Mouse (Mus musculus): ENCODE measurements around the gene Dnaic2. TPM values are rescaled to one million over a fixed set of nuclear protein-coding genes. Genes with fewer than 3 reads are reported as not detected.
A peak's percentile ranks its signal among the peaks of the same experiment; 100 is the strongest.

Dnaic2 gene
- polyA plus RNA-seq (2012; fragmentation: generic; extraction: Trizol), result 1.00 TPM

DNA sequence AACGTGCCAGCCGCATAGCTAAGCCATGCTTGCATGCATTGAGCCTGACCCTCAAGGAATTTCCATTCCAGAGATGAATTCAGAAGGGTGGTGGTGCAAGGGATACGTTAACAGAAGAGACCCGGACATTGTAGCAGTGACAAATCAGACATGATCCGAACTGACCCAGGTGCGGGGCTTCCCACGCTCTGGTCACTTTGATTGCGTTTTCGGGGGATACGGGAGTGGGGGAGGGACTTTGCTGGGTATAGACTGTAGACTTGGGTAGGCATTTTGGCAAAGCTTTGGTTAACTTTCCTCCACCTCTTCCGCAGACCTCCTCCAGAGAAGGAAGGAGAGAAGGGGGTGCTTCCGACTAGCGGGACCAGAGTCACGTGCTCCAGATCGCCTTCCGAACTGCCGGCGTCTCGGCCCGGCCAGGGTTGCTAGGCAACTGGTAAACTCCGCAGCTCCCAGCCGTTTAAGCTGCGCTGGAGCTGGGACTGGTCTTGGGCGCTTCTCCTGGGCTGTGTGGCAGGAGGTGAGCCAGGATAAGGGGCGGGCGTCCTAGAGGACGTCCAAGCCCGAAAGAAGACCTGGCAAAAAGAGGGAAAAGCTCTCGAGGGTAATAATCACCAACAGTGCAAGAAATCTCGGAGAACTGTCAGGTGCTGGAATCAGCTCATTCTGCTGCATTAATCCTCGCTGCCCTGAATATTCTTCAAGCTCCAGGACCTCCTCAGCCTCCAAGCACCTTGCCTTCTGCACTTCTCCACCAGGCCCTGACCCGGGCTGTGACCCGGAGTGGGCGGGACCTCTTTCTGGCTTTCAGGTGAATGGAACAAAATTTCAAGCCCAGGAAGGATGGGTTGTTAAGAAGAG is at the start of gene Dnaic2:
TSS of gene Dnaic2 (plus strand) at position 444 of the 861 bp plus-strand sequence.
- Histone ChIP-seq H3K4me3 (no peak within 1 kb of the TSS), H3ac (ENCODE audit: control insufficient read depth, insufficient read length) (no peak within 1 kb of the TSS), H3K4me2 (ENCODE audit: low read depth) (no peak within 1 kb of the TSS), H3K79me2 (ENCODE audit: control insufficient read depth, insufficient read depth) (no peaks in the 10 kb centered on the region), H3K27me3 (ENCODE audit: control insufficient read depth, insufficient read depth, insufficient read length) (no peaks in the 10 kb centered on the region), H3K36me3 (ENCODE audit: control insufficient read depth, insufficient read depth) (no peaks in the 10 kb centered on the region)
- no peak for TF ChIP-seq REST (IDR thresholded peaks at IDR 0.05; ENCODE audit: insufficient read depth, insufficient read length)
- TF ChIP-seq MAX (IDR thresholded peaks at IDR 0.05; ENCODE audit: low read depth), result no peak
- TF ChIP-seq CEBPB (IDR thresholded peaks at IDR 0.05; ENCODE audit: insufficient read depth, poor library complexity, severe bottlenecking), result no peak
- TF ChIP-seq MYOD1 (IDR thresholded peaks at IDR 0.05; ENCODE audit: control insufficient read depth in 1 of 3, insufficient read length in 2 of 3, low read depth in 2 of 3), result no peak
- no peak for TF ChIP-seq TCF12 (IDR thresholded peaks at IDR 0.05; ENCODE audit: insufficient read depth, poor library complexity, severe bottlenecking)

DNA sequence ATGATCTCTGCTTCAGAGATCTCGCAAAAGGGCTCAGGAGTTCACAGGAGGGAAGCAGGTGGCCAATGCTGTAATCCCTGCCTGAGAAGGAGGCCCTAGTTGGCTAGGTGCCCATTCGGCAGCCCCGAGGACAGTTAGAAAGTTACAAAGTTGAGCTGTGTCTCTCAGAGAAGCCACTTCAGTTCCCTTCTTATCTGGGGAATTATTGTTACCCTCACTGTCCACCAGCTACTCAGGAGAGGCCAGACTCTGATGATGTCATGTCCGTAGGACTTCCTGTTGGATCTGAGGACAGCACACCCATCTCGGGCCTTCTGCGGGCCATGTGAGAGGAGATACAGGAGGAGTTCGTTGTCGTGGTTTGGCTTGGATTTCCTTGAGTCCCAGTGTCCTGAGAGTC is 47.6 kb upstream of the Dnaic2 start:
- Histone ChIP-seq H3K4me2 (ENCODE audit: low read depth) (peak overlapping the region; percentile 25), H3ac (ENCODE audit: control insufficient read depth, insufficient read length) (no peak overlapping the region), H3K27me3 (ENCODE audit: control insufficient read depth, insufficient read depth, insufficient read length) (no peaks in the 10 kb centered on the region), H3K36me3 (ENCODE audit: control insufficient read depth, insufficient read depth) (peaks cover 12% of the 10 kb centered on the region), H3K4me3 (no peak overlapping the region), H3K79me2 (ENCODE audit: control insufficient read depth, insufficient read depth) (peaks cover 92% of the 10 kb centered on the region)
- TF ChIP-seq POLR2AphosphoS2 (IDR thresholded peaks at IDR 0.05; ENCODE audit: insufficient read length, low read depth) (no peak), POLR2A (IDR thresholded peaks at IDR 0.05; ENCODE audit: insufficient read length, low read depth) (no peak), MAX (IDR thresholded peaks at IDR 0.05; ENCODE audit: low read depth) (no peak), CEBPB (IDR thresholded peaks at IDR 0.05; ENCODE audit: insufficient read depth, poor library complexity, severe bottlenecking) (no peak), MYOG (IDR thresholded peaks at IDR 0.05; ENCODE audit: control insufficient read depth in 1 of 3, insufficient read depth in 1 of 3, insufficient read length in 2 of 3, low read depth in 2 of 3) (no peak), MYOD1 (IDR thresholded peaks at IDR 0.05; ENCODE audit: control insufficient read depth in 1 of 3, insufficient read length in 2 of 3, low read depth in 2 of 3) (no peak), E2F4 (IDR thresholded peaks at IDR 0.05; ENCODE audit: insufficient read depth) (no peak), TCF12 (IDR thresholded peaks at IDR 0.05; ENCODE audit: insufficient read depth, poor library complexity, severe bottlenecking) (no peak), TCF3 (IDR thresholded peaks at IDR 0.05; ENCODE audit: insufficient read length, low read depth) (no peak), REST (IDR thresholded peaks at IDR 0.05; ENCODE audit: insufficient read depth, insufficient read length) (no peak), SRF (IDR thresholded peaks at IDR 0.05; ENCODE audit: control insufficient read depth, insufficient read length, low read depth) (no peak), USF1 (IDR thresholded peaks at IDR 0.05; ENCODE audit: low read depth) (no peak)

DNA sequence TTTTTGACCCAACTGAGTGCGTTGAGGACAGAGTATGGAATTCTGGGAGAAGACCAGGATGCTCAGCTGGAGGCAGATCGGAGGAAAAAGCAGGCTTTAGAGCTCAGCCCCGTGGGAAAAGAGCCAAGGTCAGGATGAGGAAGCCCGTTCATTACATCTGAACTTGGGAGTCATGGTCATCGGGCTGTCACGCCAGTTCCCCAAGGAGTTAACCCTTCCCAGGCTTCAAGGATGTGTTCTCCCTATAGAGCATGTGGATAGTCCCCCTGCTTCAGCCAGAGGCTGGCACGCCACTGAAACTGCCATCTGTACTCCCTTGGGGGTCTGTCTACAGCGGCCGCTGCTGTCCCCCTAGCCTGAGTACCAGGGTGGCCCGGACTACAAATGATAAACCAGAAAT is 46.9 kb upstream of the Dnaic2 start:
- TF ChIP-seq E2F4 (IDR thresholded peaks at IDR 0.05; ENCODE audit: insufficient read depth) (no peak), SRF (IDR thresholded peaks at IDR 0.05; ENCODE audit: control insufficient read depth, insufficient read length, low read depth) (no peak), TCF3 (IDR thresholded peaks at IDR 0.05; ENCODE audit: insufficient read length, low read depth) (no peak), MYOD1 (IDR thresholded peaks at IDR 0.05; ENCODE audit: control insufficient read depth in 1 of 3, insufficient read length in 2 of 3, low read depth in 2 of 3) (no peak), CEBPB (IDR thresholded peaks at IDR 0.05; ENCODE audit: insufficient read depth, poor library complexity, severe bottlenecking) (no peak), TCF12 (IDR thresholded peaks at IDR 0.05; ENCODE audit: insufficient read depth, poor library complexity, severe bottlenecking) (no peak), MAX (IDR thresholded peaks at IDR 0.05; ENCODE audit: low read depth) (no peak)
- H3K4me3 ChIP-seq, result no peak overlapping the region
- peaks cover 92% of the 10 kb centered on the region for H3K79me2 ChIP-seq (ENCODE audit: control insufficient read depth, insufficient read depth)
- H3ac ChIP-seq (ENCODE audit: control insufficient read depth, insufficient read length), result no peak overlapping the region
- peaks cover 12% of the 10 kb centered on the region for H3K36me3 ChIP-seq (ENCODE audit: control insufficient read depth, insufficient read depth)
- H3K4me2 ChIP-seq (ENCODE audit: low read depth), result no peak overlapping the region
- no peaks in the 10 kb centered on the region for H3K27me3 ChIP-seq (ENCODE audit: control insufficient read depth, insufficient read depth, insufficient read length)

DNA sequence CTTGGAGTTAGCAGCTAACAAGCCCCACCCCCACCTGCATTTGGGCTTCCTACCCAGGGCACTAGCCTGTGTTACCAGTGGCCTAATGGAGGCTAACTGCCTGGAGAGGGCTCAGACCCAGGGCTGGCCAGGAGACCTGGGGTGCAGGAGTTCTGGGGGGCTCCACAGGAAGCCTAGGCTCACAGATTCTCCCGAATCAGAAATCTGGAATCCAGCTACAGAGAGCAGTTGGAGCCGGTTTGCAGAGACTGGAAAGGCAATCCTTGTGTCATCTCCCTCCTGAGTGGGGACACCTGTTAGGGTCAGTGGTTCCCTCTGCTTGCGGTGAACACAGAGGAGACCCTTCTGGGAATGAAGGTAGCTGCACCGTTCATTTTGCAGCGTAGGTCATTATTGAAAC is 46.2 kb upstream of the Dnaic2 start:
- Histone ChIP-seq H3K36me3 (ENCODE audit: control insufficient read depth, insufficient read depth) (peaks cover 15% of the 10 kb centered on the region), H3K79me2 (ENCODE audit: control insufficient read depth, insufficient read depth) (peaks cover 93% of the 10 kb centered on the region), H3ac (ENCODE audit: control insufficient read depth, insufficient read length) (no peak overlapping the region), H3K4me3 (no peak overlapping the region), H3K4me2 (ENCODE audit: low read depth) (no peak overlapping the region), H3K27me3 (ENCODE audit: control insufficient read depth, insufficient read depth, insufficient read length) (no peaks in the 10 kb centered on the region)
- TF ChIP-seq SRF (IDR thresholded peaks at IDR 0.05; ENCODE audit: control insufficient read depth, insufficient read length, low read depth), result no peak
- TF ChIP-seq CEBPB (IDR thresholded peaks at IDR 0.05; ENCODE audit: insufficient read depth, poor library complexity, severe bottlenecking), result no peak
- no peak for TF ChIP-seq TCF12 (IDR thresholded peaks at IDR 0.05; ENCODE audit: insufficient read depth, poor library complexity, severe bottlenecking)
- no peak for TF ChIP-seq MAX (IDR thresholded peaks at IDR 0.05; ENCODE audit: low read depth)
- TF ChIP-seq E2F4 (IDR thresholded peaks at IDR 0.05; ENCODE audit: insufficient read depth), result no peak
- no peak for TF ChIP-seq MYOD1 (IDR thresholded peaks at IDR 0.05; ENCODE audit: control insufficient read depth in 1 of 3, insufficient read length in 2 of 3, low read depth in 2 of 3)
- no peak for TF ChIP-seq POLR2AphosphoS2 (IDR thresholded peaks at IDR 0.05; ENCODE audit: insufficient read length, low read depth)
- TF ChIP-seq POLR2A (IDR thresholded peaks at IDR 0.05; ENCODE audit: insufficient read length, low read depth), result no peak
- TF ChIP-seq TCF3 (IDR thresholded peaks at IDR 0.05; ENCODE audit: insufficient read length, low read depth), result no peak
- no peak for TF ChIP-seq REST (IDR thresholded peaks at IDR 0.05; ENCODE audit: insufficient read depth, insufficient read length)
- no peak for TF ChIP-seq MYOG (IDR thresholded peaks at IDR 0.05; ENCODE audit: control insufficient read depth in 1 of 3, insufficient read depth in 1 of 3, insufficient read length in 2 of 3, low read depth in 2 of 3)
- no peak for TF ChIP-seq USF1 (IDR thresholded peaks at IDR 0.05; ENCODE audit: low read depth)

Measured in myocyte (in vitro differentiated cells).